Mouse (Mus musculus) lung, adult 2 months (tissue): ENCODE data around the gene Tnnt2. TPM values are rescaled to one million over a fixed set of nuclear protein-coding genes. Genes with fewer than 3 reads are reported as not detected.

Experiments used
- DNase-seq: peaks from one replicate; pipeline ENCODE4 v3.0.0; 2022
- H3K4me1 ChIP-seq: fragments of 200-500 bp; 2 replicates; pipeline ENCODE4 v1.6.1; 2011; ENCODE audit warnings: low read length; ENCODE audit not compliant: control insufficient read depth, insufficient read depth
- H3K4me3 ChIP-seq: fragments of 200-500 bp; replicated peaks from 2 replicates; pipeline ENCODE3; 2011; ENCODE audit warnings: low read depth, mild to moderate bottlenecking, control low read depth, low read length; ENCODE audit errors: extremely low read depth
- CTCF ChIP-seq: fragments of 200-500 bp; IDR thresholded peaks from 2 replicates; pipeline ENCODE4 v1.5.1; 2011; ENCODE audit warnings: mild to moderate bottlenecking, low read length, control low read depth; ENCODE audit not compliant: insufficient read depth
- POLR2A ChIP-seq: fragments of 200-500 bp; IDR thresholded peaks from 2 replicates; pipeline ENCODE4 v1.6.1; 2011; ENCODE audit warnings: low read depth, mild to moderate bottlenecking, control low read depth, low read length, borderline replicate concordance; ENCODE audit errors: extremely low read depth
- WGBS: fragments of 180-500 bp; shearing (Covaris S2); methylation state at CpG from one replicate; pipeline ENCODE4 v1.1.7; 2018; 5-methylcytosine and 5-hydroxymethylcytosine counted together
- polyA plus RNA-seq: library from polyadenylated mRNA; depleted of rRNA; stranded (reverse); fragments of >200 nt; gene quantifications from 2 replicates; pipeline ENCODE4 v1.2.3, GENCODE M21; 2012

Tnnt2 gene
- polyA plus RNA-seq, 1 experiment: 74.6 TPM

GRCm38 (mm10) chr1:135854591-135855343 lies 18.6 kb downstream of the Tnnt2 start:
- H3K4me1 ChIP-seq: no peaks in the 10 kb centered on the region
- WGBS: 89% methylated on average over 6 of the region's 6 CpGs
- DNase-seq: no peak
- TF ChIP-seq CTCF: no peak
- TF ChIP-seq POLR2A: no peak
- no peak overlapping the region for H3K4me3 ChIP-seq

DNA sequence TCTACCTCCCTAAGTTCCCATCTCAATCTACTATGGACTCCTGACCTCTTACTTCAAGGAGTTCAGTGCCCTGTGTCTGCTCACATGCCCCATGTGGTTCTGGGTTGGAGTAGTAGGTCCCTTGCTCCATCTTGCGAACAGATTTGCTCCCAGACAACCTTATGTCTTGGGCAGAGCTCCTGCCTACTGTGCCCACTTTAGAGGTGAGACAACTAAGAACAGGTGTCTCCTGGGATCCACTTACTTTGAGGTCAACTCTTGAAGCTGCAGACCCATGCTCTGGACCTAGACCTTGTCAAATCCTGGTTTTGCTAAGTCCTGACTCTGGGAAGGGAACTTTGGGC lies 19.2 kb downstream of the Tnnt2 start:
- DNase-seq: no peak
- TF ChIP-seq CTCF (no peak), POLR2A (no peak)
- 89% methylated on average over 1 of the region's 1 CpGs for WGBS
- Histone ChIP-seq H3K4me3 (no peak overlapping the region), H3K4me1 (no peaks in the 10 kb centered on the region)

DNA sequence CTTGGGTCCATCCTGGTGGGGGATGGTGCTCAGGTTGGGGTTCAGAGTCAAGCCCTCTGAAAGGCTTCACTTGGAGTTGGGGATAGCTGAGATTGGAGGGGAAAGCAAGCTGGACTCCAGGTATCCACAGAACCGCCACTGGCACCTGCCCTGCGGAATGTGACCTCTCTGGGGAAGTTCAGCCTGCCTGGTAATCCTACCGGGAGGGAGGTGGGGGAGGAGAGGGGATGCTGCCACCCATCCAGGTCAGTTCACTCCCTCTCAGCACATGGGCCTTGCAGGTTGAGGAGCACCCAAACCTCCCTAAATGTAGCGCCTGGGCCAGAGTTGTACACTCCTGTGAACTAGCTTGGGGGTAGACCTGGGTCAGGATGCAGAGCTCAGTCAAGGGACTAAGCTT lies 19.9 kb downstream of the Tnnt2 start:
- DNase-seq: no peak
- WGBS: 76% methylated on average over 4 of the region's 4 CpGs

GRCm38 (mm10) chr1:135857137-135857775 lies 21.1 kb downstream of the Tnnt2 start:
- Histone ChIP-seq H3K4me3 (no peak overlapping the region), H3K4me1 (0 out of 2 replicates have a peak, but pooled peaks cover 2% of the 10 kb centered on the region)
- DNase-seq: no peak
- TF ChIP-seq POLR2A: no peak
- TF ChIP-seq CTCF: no peak
- 60% methylated on average over 11 of the region's 11 CpGs for WGBS

More for the DNA sequence above, 19.9 kb downstream of the Tnnt2 start:
- TF ChIP-seq POLR2A (no peak), CTCF (no peak)
- no peaks in the 10 kb centered on the region for H3K4me1 ChIP-seq
- no peak overlapping the region for H3K4me3 ChIP-seq

- Histone ChIP-seq H3K4me3 (no peak overlapping the region), H3K4me1 (0 out of 2 replicates have a peak, but pooled peaks cover 2% of the 10 kb centered on the region)
- TF ChIP-seq POLR2A (no peak), CTCF (no peak)
- no peak for DNase-seq
- WGBS: 92% methylated on average over 7 of the region's 7 CpGs
Observed at GRCm38 (mm10) chr1:135858533-135858932, 22.4 kb downstream of the Tnnt2 start.

- 79% methylated on average over 5 of the region's 5 CpGs for WGBS
- DNase-seq: no peak
- 0 out of 2 replicates have a peak, but pooled peaks cover 2% of the 10 kb centered on the region for H3K4me1 ChIP-seq
- no peak for TF ChIP-seq CTCF
- no peak for TF ChIP-seq POLR2A
- H3K4me3 ChIP-seq: no peak overlapping the region
Observed at GRCm38 (mm10) chr1:135861091-135861490, 24.9 kb downstream of the Tnnt2 start.

- TF ChIP-seq CTCF: no peak
- WGBS: 44% methylated on average over 9 of the region's 9 CpGs
- no peak for DNase-seq
- no peak overlapping the region for H3K4me3 ChIP-seq
- 0 out of 2 replicates have a peak, but pooled peaks cover 2% of the 10 kb centered on the region for H3K4me1 ChIP-seq
Observed at GRCm38 (mm10) chr1:135861980-135862552, 25.9 kb downstream of the Tnnt2 start.

DNA sequence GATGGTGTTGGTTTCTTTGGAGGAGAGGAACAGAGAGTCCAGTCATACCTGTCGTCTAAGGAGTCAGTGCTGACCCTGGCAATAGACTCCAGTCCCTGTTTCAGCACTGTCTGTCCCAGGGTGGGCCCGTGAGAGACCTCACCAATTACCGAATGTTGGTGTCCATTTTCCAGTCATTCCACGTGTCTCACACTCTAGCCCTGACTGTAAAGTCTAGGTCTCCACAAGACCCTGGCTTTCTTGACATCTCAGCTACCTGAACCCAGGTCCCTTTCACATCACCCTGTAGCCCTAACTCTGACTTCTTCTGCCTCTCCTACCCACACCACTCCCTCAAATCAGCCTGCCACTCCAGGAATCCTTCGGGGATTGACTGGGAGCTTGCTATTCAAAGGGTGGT lies 26.4 kb downstream of the Tnnt2 start:
- H3K4me1 ChIP-seq: 0 out of 2 replicates have a peak, but pooled peaks cover 2% of the 10 kb centered on the region
- 72% methylated on average over 5 of the region's 5 CpGs for WGBS
- DNase-seq: no peak
- no peak for TF ChIP-seq CTCF
- TF ChIP-seq POLR2A: no peak
- H3K4me3 ChIP-seq: no peak overlapping the region

- 73% methylated on average over 9 of the region's 9 CpGs for WGBS
- no peak for TF ChIP-seq POLR2A
- no peak for TF ChIP-seq CTCF
- Histone ChIP-seq H3K4me3 (no peak overlapping the region), H3K4me1 (0 out of 2 replicates have a peak, but pooled peaks cover 2% of the 10 kb centered on the region)
- DNase-seq: no peak
Observed at GRCm38 (mm10) chr1:135863786-135864335, 27.7 kb downstream of the Tnnt2 start.
